Mouse (Mus musculus): ENCODE data around the gene Gm44805. TPM values are rescaled to one million over a fixed set of nuclear protein-coding genes. Genes with fewer than 3 reads are reported as not detected.

Gene Gm44805
- polyA plus RNA-seq, 1 experiment from 2014 or later: not detected

DNA sequence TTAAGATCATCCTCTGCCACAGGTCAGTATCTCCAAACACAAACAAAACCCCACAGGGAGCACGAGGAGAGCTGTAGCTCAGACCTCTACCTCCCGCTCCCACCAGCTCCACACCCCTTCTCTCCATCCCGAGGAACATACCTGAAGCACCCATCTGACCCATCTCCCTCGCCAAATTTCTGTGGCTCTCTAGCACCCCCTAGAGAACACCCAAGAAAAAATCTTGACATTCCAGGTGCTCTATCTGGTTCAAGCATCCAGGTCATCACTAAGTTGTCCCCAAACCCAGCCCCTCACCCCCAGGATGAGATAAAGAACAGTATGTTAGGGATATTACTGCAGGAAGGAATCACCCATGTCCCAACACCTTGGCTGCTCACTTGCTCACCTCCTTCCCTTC is 32.0 kb upstream of the Gm44805 start:
- Histone ChIP-seq H3K9ac (no peak overlapping the region), H3K9me3 (no peaks in the 10 kb centered on the region), H3K27ac (no peak overlapping the region), H3K4me1 (peaks cover 19% of the 10 kb centered on the region), H3K4me2 (no peak overlapping the region), H3K27me3 (no peaks in the 10 kb centered on the region), H3K4me3 (replicated peaks) (no peak overlapping the region), H3K36me3 (replicated peaks) (peaks cover 57% of the 10 kb centered on the region)
- ATAC-seq (ENCODE audit: low FRiP score): no peak
- WGBS: 58% methylated on average over 4 of the region's 4 CpGs

DNA sequence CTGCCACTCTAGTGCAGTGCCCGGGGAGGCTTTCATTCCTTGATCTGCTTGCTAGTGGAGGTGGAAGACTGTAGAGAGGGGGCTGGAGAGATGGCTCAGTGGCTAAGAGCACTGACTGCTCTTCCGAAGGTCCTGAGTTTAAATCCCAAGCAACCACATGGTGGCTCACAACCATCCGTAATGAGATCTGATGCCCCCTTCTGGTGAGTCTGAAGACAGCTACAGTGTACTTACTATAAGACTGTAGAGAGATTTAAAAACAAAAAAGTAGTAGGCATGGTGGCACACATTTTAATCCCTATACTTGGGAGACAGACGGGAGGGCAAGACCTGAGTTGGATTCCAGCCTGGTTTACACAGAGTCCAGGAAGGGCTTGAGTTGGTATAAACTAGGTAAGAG is 31.2 kb upstream of the Gm44805 start:
- Histone ChIP-seq H3K36me3 (replicated peaks) (peaks cover 62% of the 10 kb centered on the region), H3K4me2 (no peak overlapping the region), H3K27me3 (no peaks in the 10 kb centered on the region), H3K27ac (no peak overlapping the region), H3K4me3 (replicated peaks) (no peak overlapping the region), H3K4me1 (peaks cover 19% of the 10 kb centered on the region), H3K9me3 (no peaks in the 10 kb centered on the region), H3K9ac (no peak overlapping the region)
- WGBS: 72% methylated on average over 4 of the region's 4 CpGs
- no peak for ATAC-seq (ENCODE audit: low FRiP score)

DNA sequence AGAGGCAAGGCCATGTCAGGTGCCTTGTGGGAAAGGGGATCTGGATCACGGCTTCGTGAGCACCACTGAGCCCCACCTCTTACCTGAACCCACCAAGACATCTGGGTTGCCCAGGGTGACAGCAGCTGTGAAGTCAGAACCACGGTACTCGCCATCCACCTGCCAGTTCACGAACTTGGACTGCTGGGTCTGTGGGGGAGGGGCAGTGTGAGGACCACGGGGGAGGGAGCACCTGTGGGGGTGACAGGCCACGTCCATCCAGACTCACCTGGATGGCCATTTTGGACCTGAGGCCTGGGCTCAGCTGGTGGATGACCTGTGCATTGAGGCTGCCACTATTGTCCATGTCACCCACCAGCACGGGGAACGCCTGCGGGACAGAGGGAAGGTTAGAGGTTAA is 29.4 kb upstream of the Gm44805 start:
- Histone ChIP-seq H3K9ac (no peak overlapping the region), H3K27me3 (no peaks in the 10 kb centered on the region), H3K4me3 (replicated peaks) (no peak overlapping the region), H3K9me3 (no peaks in the 10 kb centered on the region), H3K27ac (no peak overlapping the region), H3K4me1 (peaks cover 13% of the 10 kb centered on the region), H3K36me3 (replicated peaks) (peaks cover 70% of the 10 kb centered on the region), H3K4me2 (no peak overlapping the region)
- no peak for ATAC-seq (ENCODE audit: low FRiP score)
- WGBS: 94% methylated on average over 10 of the region's 10 CpGs

DNA sequence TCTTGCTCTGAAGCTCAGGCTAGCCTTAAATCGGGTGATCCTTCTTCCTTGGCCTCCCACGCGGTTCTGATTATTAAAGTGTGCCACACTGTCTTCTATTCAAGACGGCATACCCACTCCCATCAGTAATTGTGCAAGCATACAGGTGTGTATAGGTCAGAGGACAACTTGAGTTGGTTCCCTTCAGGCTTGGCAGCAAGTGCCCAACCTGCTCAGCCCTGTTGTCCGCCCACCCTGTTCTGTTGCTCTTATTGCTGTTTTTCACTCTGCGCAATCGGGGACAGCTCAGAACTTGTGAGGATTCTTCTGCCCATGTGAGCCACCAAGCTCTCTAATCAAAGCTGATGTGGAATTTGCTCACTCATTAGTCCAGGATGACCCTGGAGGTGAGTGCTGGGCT is 24.0 kb upstream of the Gm44805 start:
- ATAC-seq (ENCODE audit: low FRiP score): no peak
- Histone ChIP-seq H3K36me3 (replicated peaks) (peaks cover 69% of the 10 kb centered on the region), H3K9ac (no peak overlapping the region), H3K27me3 (no peaks in the 10 kb centered on the region), H3K4me2 (no peak overlapping the region), H3K4me3 (replicated peaks) (no peak overlapping the region), H3K27ac (no peak overlapping the region), H3K9me3 (no peaks in the 10 kb centered on the region), H3K4me1 (peaks cover 3% of the 10 kb centered on the region)
- WGBS: 95% methylated on average over 7 of the region's 7 CpGs

DNA sequence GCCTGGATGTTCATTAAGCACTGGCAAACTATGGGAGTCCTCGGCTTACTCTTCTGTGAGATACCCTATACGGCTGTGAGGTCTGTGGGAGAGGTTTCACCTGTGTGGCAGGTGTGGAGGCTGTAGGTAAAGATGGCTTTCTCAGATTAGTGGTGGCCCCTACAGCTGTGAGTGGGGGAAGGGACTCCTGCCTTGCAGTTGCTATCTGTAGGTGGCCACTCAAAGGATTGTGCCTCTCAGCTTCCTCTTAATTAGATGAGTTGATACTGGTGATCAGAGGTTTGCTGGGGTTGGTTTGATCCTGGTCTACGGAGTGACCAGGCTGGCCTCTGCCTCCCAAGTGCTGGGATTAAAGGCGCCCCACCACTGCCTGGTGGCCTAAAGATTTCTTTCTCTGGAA is 23.3 kb upstream of the Gm44805 start:
- H3K4me1 ChIP-seq: peaks cover 5% of the 10 kb centered on the region
- H3K27ac ChIP-seq: no peak overlapping the region
- H3K9ac ChIP-seq: no peak overlapping the region
- peaks cover 63% of the 10 kb centered on the region for H3K36me3 ChIP-seq (replicated peaks)
- H3K4me3 ChIP-seq (replicated peaks): no peak overlapping the region
- H3K9me3 ChIP-seq: no peaks in the 10 kb centered on the region
- 87% methylated on average over 4 of the region's 4 CpGs for WGBS
- H3K4me2 ChIP-seq: no peak overlapping the region
- no peaks in the 10 kb centered on the region for H3K27me3 ChIP-seq
- ATAC-seq (ENCODE audit: low FRiP score): no peak

DNA sequence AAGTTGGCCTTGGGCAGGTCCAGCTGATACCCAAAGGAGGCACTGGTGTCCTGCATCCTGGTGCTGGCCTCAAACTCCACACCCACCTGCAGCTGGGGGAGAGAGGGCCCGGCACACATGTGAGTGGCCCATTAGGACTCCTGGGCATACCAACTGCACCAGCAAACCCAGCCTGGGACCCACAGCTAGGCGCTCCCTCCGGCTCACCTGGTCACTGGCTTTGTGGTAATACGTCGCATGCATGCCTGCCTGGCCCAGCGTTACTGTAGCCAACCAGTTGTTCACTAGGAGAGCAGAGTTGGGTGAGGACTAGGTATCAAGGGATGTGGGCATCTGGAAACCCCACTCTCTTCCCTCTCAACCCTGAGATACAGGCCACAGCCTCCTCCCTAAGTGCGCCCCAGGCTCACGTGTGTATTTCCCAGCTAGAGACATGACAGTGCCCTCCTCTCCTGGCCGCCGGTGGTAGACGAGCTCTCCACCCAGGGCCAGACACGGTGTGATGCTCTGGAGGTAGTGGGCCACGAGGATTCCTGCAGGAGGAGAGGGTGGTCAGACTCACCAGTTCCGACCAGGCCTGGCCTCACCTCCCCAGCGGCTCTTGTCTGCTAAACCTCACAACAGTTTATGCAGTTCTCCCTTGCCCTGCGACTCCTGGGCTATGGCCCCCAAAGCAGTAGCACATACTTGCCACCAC is 21.8 kb upstream of the Gm44805 start:
- H3K9ac ChIP-seq: no peak overlapping the region
- H3K9me3 ChIP-seq: no peaks in the 10 kb centered on the region
- H3K4me1 ChIP-seq: peaks cover 20% of the 10 kb centered on the region
- 0 out of 2 replicates have a peak, but pooled peaks cover 4% of the 10 kb centered on the region for H3K27me3 ChIP-seq
- H3K27ac ChIP-seq: no peak overlapping the region
- peaks cover 50% of the 10 kb centered on the region for H3K36me3 ChIP-seq (replicated peaks)
- H3K4me2 ChIP-seq: no peak overlapping the region
- no peak overlapping the region for H3K4me3 ChIP-seq (replicated peaks)
- ATAC-seq (ENCODE audit: low FRiP score): no peak
- WGBS: 93% methylated on average over 16 of the region's 16 CpGs

DNA sequence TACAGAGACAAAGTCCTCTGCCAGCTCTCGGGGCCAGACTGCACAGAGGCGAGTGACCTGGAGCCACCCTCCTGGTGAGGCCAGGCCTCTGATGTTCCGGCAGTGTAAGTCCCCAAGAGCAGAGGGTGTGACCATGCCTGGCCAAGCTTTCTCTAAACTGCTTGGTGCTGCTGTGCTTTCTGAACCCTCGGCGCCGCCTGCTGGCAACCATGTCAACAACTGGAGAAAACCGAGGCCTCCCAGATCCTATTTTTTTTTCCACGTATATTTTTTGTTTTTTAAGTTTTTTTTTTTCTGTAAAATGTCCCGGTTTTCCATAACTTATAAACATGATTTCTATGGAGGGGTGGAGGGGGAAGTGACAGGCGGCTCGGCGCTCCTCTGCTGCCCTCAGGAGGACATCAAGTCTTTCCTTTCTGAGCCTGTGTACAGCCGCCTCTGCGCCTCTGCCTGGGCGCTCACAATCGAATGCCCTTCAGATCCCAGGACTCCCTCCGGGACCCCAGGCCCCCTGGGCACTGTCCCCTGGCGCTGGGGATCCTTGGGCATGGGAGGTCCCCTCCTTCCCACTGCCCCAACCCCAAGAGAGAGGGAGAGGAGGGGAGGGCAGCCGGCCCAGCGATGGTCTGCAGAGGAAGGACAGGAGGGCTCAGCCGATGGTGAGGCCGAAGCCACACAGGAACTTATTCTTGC is 20.0 kb upstream of the Gm44805 start:
- no peak overlapping the region for H3K4me3 ChIP-seq (replicated peaks)
- peaks cover 43% of the 10 kb centered on the region for H3K36me3 ChIP-seq (replicated peaks)
- 0 out of 2 replicates have a peak overlapping the region, but pooled peaks have one; percentile 42 for H3K27ac ChIP-seq
- 0 out of 2 replicates have a peak, but pooled peaks cover 4% of the 10 kb centered on the region for H3K27me3 ChIP-seq
- H3K9ac ChIP-seq: no peak overlapping the region
- H3K9me3 ChIP-seq: 0 out of 2 replicates have a peak, but pooled peaks cover 6% of the 10 kb centered on the region
- 32% methylated on average over 22 of the region's 22 CpGs for whole genome bisulfite sequencing
- no peak overlapping the region for H3K4me2 ChIP-seq
- peak; percentile 50; the same call in 1 of the 2 replicates for ATAC-seq (ENCODE audit: low FRiP score)
- peaks cover 21% of the 10 kb centered on the region for H3K4me1 ChIP-seq

DNA sequence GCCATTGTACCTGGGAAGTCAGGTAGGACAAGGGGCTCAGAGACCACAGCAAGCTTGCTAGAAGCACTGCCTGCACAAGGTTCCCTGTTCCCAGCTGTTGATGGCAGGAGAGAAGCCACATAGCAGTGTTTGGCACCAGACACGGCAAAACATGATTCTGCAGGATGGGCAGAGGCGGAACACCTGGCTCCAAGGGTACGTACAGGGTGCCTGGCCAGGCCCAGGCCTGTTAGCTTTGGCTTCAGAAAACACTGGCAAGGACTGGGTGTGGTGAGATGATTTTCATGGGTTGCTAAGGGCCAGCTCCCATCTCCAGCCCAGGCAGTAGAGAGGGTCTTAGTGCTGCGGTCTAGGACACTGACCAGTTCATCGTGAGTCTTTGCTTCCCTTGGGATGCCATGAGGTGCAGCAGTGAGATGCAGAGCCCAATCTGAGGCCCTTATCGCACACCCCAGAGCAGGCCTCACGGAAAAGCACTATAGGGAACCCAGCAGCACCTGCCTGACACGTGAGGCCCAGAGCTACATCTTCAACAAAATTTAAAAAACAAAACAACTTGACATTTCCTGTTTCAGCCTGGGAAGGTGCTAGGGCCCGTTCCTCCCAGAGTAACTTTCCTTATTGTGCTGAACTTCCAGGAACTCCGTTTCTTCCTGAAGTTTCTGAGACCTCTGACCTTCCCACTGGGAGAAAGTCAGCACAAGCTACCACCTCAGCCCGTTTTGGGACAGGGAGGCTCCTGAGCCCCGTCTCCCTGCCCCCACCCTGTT is 19.3 kb upstream of the Gm44805 start:
- 0 out of 2 replicates have a peak, but pooled peaks cover 6% of the 10 kb centered on the region for H3K9me3 ChIP-seq
- ATAC-seq (ENCODE audit: low FRiP score): no peak
- H3K36me3 ChIP-seq (replicated peaks): peaks cover 45% of the 10 kb centered on the region
- WGBS: 66% methylated on average over 12 of the region's 12 CpGs
- no peak overlapping the region for H3K4me2 ChIP-seq
- peak overlapping the region; percentile 25; the same call in 1 of the 2 replicates for H3K27ac ChIP-seq
- H3K4me3 ChIP-seq (replicated peaks): no peak overlapping the region
- no peak overlapping the region for H3K9ac ChIP-seq
- H3K4me1 ChIP-seq: peaks cover 21% of the 10 kb centered on the region
- 0 out of 2 replicates have a peak, but pooled peaks cover 4% of the 10 kb centered on the region for H3K27me3 ChIP-seq

DNA sequence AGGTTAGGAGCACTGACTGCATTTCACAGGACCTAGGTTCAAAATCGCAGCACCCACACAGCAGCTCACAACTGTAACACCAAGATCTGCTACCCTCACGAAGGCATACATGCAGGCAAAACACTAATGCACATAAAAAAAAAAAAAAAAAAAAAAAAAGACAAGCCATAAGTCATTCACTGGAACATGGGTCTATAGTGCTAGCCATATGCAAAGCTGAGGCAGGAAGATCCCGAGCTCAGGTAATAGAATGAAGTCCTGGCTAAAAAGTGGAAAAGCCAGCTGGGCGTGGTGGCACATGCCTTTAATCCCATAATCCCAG is 18.6 kb upstream of the Gm44805 start:
- 0 out of 2 replicates have a peak, but pooled peaks cover 4% of the 10 kb centered on the region for H3K27me3 ChIP-seq
- H3K4me2 ChIP-seq: no peak overlapping the region
- no peak overlapping the region for H3K9ac ChIP-seq
- no peak overlapping the region for H3K27ac ChIP-seq
- peaks cover 21% of the 10 kb centered on the region for H3K4me1 ChIP-seq
- peaks cover 40% of the 10 kb centered on the region for H3K36me3 ChIP-seq (replicated peaks)
- H3K4me3 ChIP-seq (replicated peaks): no peak overlapping the region
- WGBS: 81% methylated on average over 4 of the region's 4 CpGs
- H3K9me3 ChIP-seq: 0 out of 2 replicates have a peak, but pooled peaks cover 6% of the 10 kb centered on the region
- ATAC-seq (ENCODE audit: low FRiP score): no peak

DNA sequence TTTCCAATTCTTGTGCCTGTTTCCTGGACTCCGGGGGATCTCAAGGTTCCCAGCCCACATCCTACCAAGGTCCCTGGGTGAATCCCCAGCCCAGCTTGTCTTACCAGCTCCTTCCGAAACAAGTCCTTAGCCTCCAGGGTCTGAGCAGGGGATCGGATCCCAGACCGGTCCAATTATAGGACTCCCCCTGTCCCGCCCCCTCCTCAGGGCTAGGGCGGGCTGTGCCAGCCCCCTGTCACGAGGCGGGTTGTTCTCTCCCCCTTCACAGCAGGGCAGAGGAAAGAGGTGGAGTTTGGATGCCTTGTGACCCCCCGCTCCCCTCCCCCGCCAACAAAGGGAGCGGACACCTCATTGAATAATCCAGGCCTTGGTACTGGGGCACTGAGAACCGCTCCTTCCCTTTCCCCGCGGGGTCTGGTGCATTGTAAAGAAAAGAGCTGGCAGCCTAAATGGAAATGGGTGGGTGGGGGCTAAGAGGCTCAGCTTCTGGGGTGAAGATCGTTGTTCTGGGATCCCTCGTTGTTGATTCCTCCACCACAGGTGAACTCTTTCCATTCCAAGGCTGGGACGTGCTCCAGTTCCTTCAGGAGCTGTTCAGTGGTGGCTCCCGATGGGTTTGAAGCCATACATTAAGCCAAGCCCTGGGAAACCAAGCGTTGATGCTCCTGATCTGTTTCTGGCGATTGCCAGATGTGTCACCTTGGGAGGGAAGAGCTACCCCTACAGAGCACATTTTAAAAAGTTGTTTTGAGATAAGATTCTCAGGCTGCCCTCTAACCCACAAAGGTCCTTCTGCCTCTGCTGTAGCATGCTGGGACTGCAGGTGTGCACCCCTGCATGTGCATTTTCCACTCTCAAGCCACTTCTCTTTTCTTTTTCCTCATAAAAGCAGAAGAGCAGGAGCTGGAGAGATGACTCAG is 17.9 kb upstream of the Gm44805 start, which contains the start of gene Apoe:
TSS of gene Apoe (minus strand) at position 282 of the 920 bp plus-strand sequence.
- Histone ChIP-seq H3K27ac (peak within 1 kb of the TSS; percentile 27; the same call in 1 of the 2 replicates), H3K36me3 (replicated peaks) (peaks cover 34% of the 10 kb centered on the region), H3K9ac (peak within 1 kb of the TSS; percentile 50), H3K27me3 (0 out of 2 replicates have a peak, but pooled peaks cover 4% of the 10 kb centered on the region), H3K4me2 (peak within 1 kb of the TSS; percentile 64), H3K4me3 (replicated peaks) (peak within 1 kb of the TSS; percentile 35), H3K9me3 (0 out of 2 replicates have a peak, but pooled peaks cover 6% of the 10 kb centered on the region), H3K4me1 (peaks cover 21% of the 10 kb centered on the region)
- peak; percentile 47 for ATAC-seq (ENCODE audit: low FRiP score)
- 1% methylated on average over 20 of the region's 20 CpGs for WGBS

All from forebrain, embryonic 12.5 days (tissue).